Mouse (Mus musculus) left cerebral cortex, adult 11 months (tissue): ENCODE data around the gene Prelid1.

Experiments used
- DNase-seq: peaks from one replicate; pipeline ENCODE4 v3.0.0; 2022; ENCODE audit warnings: low spot score

The Prelid1 gene

DNA sequence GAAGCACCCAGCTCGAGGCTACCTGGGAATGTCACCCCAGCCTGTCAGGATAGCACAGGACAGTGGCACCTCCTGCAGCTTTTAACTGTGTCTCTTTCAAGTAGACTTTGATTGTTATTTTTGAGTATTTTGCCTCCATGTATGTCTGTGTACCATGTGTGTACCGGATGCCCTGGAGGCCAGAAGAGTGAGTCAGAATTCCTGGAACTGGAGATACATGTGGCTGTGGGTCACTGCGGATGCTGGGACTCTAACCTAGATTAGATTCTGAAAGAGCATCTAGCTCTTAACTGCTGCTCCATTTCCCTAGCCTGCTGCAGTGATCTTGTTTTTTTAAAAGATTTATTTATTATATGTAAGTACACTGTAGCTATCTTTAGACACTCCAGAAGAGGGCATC lies 12.0 kb downstream of the Prelid1 start:
- no peak for DNase-seq

- DNase-seq: no peak
Observed at GRCm38 (mm10) chr13:55335701-55336100, 15.4 kb downstream of the Prelid1 start.

DNA sequence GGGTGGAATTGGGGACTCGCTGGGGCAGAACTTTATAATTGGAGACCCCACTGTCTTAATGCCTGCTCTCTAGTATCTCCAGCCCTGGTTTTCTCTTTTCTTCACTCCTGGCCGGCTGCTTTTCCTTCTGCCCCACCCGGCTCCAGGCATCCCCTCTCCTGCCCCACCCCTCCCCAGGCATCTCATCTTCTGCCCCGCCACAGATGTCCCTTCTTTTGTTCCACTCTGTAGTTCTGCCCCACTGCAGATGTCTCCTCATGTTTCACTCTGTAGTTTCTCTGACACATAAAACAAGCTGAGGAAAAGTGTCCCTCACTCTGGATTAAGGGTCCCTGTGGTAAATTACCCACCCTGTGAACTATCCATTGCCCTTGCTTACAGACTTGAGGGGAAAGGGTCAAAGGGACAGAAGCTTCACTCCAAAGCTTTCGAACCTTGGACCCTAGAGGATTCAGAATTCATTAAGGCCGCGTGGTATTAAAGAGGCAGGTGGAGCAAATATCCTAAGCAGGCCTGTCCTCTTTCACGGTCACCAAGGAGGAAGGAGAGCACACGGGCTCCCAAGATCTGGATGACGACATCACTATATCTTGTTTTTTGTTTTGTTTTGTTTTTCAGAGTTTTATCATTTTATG lies 17.2 kb downstream of the Prelid1 start:
- DNase-seq: no peak

GRCm38 (mm10) chr13:55338131-55339054 lies 18.1 kb downstream of the Prelid1 start:
- no peak for DNase-seq

DNA sequence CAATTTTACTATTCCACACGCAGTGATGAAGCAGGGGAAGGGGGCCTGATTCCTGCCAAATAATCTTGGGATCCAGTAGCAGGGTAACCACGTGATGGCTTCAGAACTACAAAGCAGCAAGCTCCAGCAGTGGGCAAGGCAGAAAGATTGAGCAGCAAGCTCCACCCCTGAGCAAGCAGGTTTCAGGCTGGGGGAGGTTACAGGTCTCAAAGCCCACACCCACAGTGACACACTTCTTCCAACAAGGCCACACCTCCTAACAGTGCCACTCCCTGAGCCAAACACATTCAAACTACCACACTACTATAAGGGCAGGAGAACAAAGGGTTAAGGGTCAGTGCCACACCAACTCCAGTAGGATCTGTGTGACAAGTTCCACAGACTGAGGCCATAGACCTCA lies 19.0 kb downstream of the Prelid1 start:
- DNase-seq: no peak

GRCm38 (mm10) chr13:55342469-55342868 lies 22.2 kb downstream of the Prelid1 start:
- no peak for DNase-seq

GRCm38 (mm10) chr13:55344286-55344685 lies 24.0 kb downstream of the Prelid1 start:
- DNase-seq: no peak

GRCm38 (mm10) chr13:55346745-55347144 lies 26.4 kb downstream of the Prelid1 start:
- DNase-seq: no peak

DNA sequence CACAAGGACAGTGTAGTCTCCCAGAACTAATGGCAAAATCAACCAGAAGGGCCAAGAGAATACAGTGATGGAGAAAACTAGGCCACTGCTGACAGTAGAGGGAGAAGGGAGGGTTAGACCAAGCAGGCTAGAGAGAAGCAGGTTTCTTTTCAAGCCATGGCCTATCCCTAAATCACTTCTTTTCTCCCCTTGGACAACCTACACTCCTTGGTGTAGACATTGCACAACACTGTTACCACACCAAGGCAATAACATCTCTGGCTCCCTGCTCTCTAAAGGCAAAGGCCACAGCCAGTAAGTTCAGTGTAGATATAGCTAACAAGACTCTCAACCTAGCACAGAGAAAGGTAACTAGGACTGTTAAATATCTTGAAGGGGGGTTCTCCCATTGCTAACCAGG lies 40.8 kb downstream of the Prelid1 start:
- no peak for DNase-seq

GRCm38 (mm10) chr13:55361974-55362452 lies 41.7 kb downstream of the Prelid1 start:
- no peak for DNase-seq

- DNase-seq: peak; percentile 98
Observed at GRCm38 (mm10) chr13:55362453-55363060, 42.3 kb downstream of the Prelid1 start, which contains the start of gene Lman2. TSS of gene Lman2 (minus strand) at chr13:55362783.

GRCm38 (mm10) chr13:55368401-55368800 lies 48.1 kb downstream of the Prelid1 start:
- no peak for DNase-seq

- DNase-seq: peak; percentile 51
Observed at GRCm38 (mm10) chr13:55369531-55370114, 49.3 kb downstream of the Prelid1 start, which contains the start of gene Rgs14. TSS of gene Rgs14 (plus strand) at chr13:55369732.

GRCm38 (mm10) chr13:55370234-55370633 lies 49.9 kb downstream of the Prelid1 start:
- DNase-seq: no peak

DNA sequence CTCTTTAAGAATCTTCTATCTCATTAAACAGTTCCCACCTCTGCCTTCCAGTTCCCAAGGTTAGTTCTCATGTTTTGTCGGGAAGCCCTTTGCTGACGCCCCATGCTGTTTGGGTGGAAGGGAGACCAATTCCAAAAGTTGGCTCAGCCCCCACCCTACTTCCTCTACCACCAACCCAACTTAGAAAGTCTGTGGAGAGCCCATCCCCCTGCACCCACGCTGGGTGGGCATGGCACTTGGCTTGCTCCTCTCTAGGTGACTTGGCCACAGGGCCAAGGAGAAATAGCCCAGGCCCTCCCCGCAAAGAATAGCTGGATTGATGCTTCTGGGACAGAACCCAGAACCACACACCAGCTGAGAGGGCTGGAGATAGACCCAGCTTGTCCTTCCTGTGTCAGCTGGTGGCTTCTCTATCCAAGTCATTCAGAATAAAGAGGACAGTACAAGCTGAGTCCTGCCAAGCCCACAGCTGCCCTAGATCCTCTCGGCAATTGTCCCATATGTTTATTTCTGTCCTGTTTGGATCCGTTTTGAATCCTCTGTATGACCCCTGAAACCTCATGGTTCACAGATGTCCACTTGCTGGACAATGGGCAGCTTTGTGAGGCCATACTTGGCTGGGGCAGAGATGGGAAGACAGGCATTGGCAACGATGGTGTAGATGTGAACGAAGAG lies 50.8 kb downstream of the Prelid1 start:
- peak; percentile 59 for DNase-seq

DNA sequence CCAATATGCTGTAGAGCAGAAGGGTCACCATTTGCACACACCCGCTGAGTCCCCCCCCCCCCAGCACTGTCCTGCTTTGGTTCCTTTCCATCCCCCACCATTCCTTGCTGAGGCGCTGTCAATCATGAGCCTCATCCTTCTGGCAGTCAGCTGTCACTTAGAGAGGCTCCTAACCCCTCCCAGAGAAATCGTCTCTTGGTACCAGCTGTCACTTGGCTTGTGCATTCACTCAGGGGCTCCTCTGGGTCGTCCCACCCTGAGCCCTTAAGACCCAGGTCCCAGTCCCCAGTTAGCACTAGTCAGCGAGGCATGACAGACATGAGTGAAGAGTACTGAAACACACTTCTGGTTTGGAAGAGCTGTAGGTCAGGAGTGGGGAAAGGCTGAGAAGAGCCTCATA lies 51.4 kb downstream of the Prelid1 start:
- DNase-seq: no peak

DNA sequence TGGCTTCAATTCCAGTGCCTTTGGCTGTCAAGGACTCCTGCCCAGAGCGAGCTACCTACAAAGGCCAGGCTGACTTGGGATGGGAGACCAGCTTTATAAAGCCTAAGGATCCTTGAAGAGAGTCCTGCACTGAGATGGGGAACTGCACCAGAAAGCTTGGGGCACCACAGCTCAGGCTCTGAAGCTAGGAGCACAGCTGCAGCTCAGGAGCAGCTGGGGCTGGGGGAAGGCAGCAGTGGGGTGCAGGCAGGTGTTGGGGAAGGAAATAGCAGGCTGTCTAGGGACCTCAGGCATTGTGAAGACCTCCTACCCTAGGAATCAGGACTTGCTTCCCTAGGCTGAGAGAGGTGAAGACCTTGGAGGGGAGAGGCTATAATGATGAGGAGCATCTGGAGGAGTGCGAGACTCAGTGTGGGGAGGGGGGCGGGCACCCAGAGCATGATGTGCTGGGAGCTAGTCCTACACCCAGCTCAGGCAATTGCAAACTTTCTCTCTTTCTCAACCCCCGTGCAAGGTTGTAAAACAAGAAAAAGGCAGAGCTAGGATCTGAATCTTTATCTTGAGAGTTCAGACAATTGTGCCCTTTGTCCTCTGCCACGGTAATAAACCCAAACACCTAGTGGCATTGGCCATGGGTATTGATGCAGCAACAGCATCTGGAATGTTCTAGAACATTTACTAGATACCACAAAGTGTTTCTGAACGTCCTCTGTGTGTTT lies 54.1 kb downstream of the Prelid1 start:
- DNase-seq: no peak
